Mouse (Mus musculus) lung, adult 2 months (tissue): ENCODE data around the gene Rabggta.

ENCODE experiments used
- CTCF ChIP-seq: fragments of 200-500 bp; IDR thresholded peaks from 2 replicates; pipeline ENCODE4 v1.5.1; 2011; ENCODE audit warnings: mild to moderate bottlenecking, low read length, control low read depth; ENCODE audit not compliant: insufficient read depth
- POLR2A ChIP-seq: fragments of 200-500 bp; IDR thresholded peaks from 2 replicates; pipeline ENCODE4 v1.6.1; 2011; ENCODE audit warnings: low read depth, mild to moderate bottlenecking, control low read depth, low read length, borderline replicate concordance; ENCODE audit errors: extremely low read depth

DNA sequence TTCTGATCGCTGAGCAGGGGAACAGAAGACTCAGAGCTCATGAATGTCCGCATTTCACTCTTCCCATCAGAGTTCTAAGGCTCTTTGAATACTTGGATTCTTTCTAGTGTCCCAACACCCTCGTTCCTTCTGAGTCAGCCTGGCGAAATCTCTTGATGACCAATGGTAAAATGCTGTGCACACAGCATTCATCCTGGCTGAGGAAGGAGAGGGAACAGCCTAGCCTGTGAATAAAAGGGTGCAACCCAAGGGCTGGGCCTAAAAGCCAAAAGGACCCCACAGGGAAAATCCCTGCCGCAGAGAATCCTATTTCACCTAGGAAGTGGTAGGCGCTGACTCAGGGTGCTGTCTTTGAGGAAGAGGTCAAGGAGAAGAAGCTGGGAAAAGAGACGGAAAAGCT, 8.1 kb upstream of the Rabggta start:
- TF ChIP-seq CTCF (no peak), POLR2A (no peak)
